In the genomic region with DNA sequence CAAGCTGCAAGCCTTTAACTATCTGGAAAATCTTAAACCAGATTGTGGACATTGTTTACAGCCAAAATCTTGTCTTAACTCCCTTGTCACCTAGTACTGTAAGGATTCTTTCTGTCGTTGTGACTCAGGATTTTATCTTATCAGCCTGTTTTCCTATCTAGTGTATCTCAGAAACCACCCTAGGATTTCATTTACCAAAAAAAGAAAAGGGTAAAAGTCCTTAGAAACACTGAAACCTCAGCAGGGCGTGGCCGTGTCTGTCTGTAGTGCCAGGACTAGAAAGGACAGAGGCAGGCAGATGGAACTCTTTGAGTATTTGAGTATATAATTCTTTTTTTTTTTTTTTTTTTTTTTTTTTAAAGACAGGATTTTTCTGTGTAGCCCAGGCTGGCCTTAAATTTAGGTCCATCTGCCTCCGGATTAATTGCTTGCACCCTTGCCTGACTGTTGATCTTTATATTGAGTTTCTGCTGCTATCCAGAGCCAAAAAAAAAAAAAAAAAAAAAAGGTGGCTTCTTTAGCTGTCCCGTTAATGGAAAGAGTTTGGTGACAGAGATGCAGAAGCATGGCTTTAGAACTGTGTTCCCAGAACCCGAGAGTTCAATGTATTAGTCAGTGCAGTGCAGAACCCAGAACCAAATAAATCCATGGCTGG, we compare ENCODE assay signal across 13 mouse cellular contexts. TPM values are rescaled to one million over a fixed set of nuclear protein-coding genes. Genes with fewer than 3 reads are reported as not detected.
DNase-seq lines count a peak whose midpoint lies in the region; ATAC-seq and TF ChIP-seq lines count a peak whose summit lies in the region.
"Had no signal": no experiment of that assay in that cellular context is flagged by ENCODE, and none has a peak within 500 bp of the region (broad histone marks: within the 10 kb centered on the region; RNA-seq: fewer than 3 reads in every experiment).

No protein-coding gene starts in this region.

- H3K9me3 ChIP-seq in heart, embryonic 13.5 days: no peaks in the 10 kb centered on the region
- no peaks in the 10 kb centered on the region for H3K9me3 ChIP-seq in G1E (replicated peaks)
- no peaks in the 10 kb centered on the region for H3K9me3 ChIP-seq in liver, embryonic 13.5 days (replicated peaks)
- no peaks in the 10 kb centered on the region for H3K9me3 ChIP-seq in stomach, postnatal 0 days (ENCODE audit: control insufficient read depth, low read length)
- H3K9me3 ChIP-seq in midbrain, embryonic 16.5 days (replicated peaks; ENCODE audit: control insufficient read depth, low read length, poor library complexity, severe bottlenecking): no peaks in the 10 kb centered on the region
- H3K9me3 ChIP-seq: embryonic facial prominence, embryonic 12.5 days; hindbrain, embryonic 15.5 days; limb, embryonic 13.5 days had no signal

- TF ChIP-seq EP300 in stomach, postnatal 0 days (optimal IDR thresholded peaks at IDR 0.05): no peak

- no peak overlapping the region for H3K9ac ChIP-seq in heart, embryonic 13.5 days
- peak overlapping the region; percentile 68 for H3K9ac ChIP-seq in liver, embryonic 13.5 days
- H3K9ac ChIP-seq in stomach, postnatal 0 days (ENCODE audit: low read length): no peak overlapping the region
- H3K9ac ChIP-seq in midbrain, embryonic 16.5 days (ENCODE audit: low read depth, low read length): no peak overlapping the region
- H3K9ac ChIP-seq: embryonic facial prominence, embryonic 12.5 days; hindbrain, embryonic 15.5 days; limb, embryonic 13.5 days had no signal

- no peak for DNase-seq in heart, postnatal 14 days
- DNase-seq in G1E (ENCODE audit: low spot score): no peak
- no peak for DNase-seq in liver, embryonic 13.5 days
- no peak for DNase-seq in stomach, postnatal 0 days (ENCODE audit: low spot score)
- DNase-seq: cerebellum, adult 18-20 months; heart, postnatal 10 days had no signal

- peaks cover 20% of the 10 kb centered on the region for H3K4me1 ChIP-seq in heart, embryonic 13.5 days
- peaks cover 79% of the 10 kb centered on the region for H3K4me1 ChIP-seq in G1E (ENCODE audit: insufficient read depth, low read depth, low read length)
- peaks cover 78% of the 10 kb centered on the region for H3K4me1 ChIP-seq in liver, embryonic 13.5 days (replicated peaks)
- H3K4me1 ChIP-seq in stomach, postnatal 0 days (replicated peaks; ENCODE audit: control insufficient read depth, insufficient read depth): no peaks in the 10 kb centered on the region
- H3K4me1 ChIP-seq in midbrain, embryonic 16.5 days (ENCODE audit: control insufficient read depth, insufficient read depth, low read length): no peaks in the 10 kb centered on the region
- H3K4me1 ChIP-seq: hindbrain, embryonic 15.5 days; limb, embryonic 13.5 days had no signal

- H3K36me3 ChIP-seq in heart, embryonic 13.5 days: no peaks in the 10 kb centered on the region
- H3K36me3 ChIP-seq in G1E (replicated peaks): no peaks in the 10 kb centered on the region
- H3K36me3 ChIP-seq in liver, embryonic 13.5 days: no peaks in the 10 kb centered on the region
- no peaks in the 10 kb centered on the region for H3K36me3 ChIP-seq in stomach, postnatal 0 days (ENCODE audit: control insufficient read depth, insufficient read depth, low read length)
- H3K36me3 ChIP-seq in midbrain, embryonic 16.5 days (ENCODE audit: control insufficient read depth, insufficient read depth, low read length): no peaks in the 10 kb centered on the region
- H3K36me3 ChIP-seq: embryonic facial prominence, embryonic 12.5 days; hindbrain, embryonic 15.5 days; limb, embryonic 13.5 days had no signal

- peak overlapping the region; percentile 32; the same call in 1 of the 2 replicates for H3K4me2 ChIP-seq in heart, embryonic 13.5 days
- H3K4me2 ChIP-seq in liver, embryonic 13.5 days: peak overlapping the region; percentile 71
- H3K4me2 ChIP-seq in stomach, postnatal 0 days (replicated peaks; ENCODE audit: low read depth): no peak overlapping the region
- no peak overlapping the region for H3K4me2 ChIP-seq in midbrain, embryonic 16.5 days (ENCODE audit: low read length)
- H3K4me2 ChIP-seq: embryonic facial prominence, embryonic 12.5 days; hindbrain, embryonic 15.5 days; limb, embryonic 13.5 days had no signal

- WGBS in heart, embryonic 13.5 days: 41% methylated on average over 6 of the region's 6 CpGs
- 27% methylated on average over 6 of the region's 6 CpGs for WGBS in liver, embryonic 13.5 days (ENCODE audit: insufficient replicate concordance)
- 49% methylated on average over 6 of the region's 6 CpGs for WGBS in stomach, postnatal 0 days
- 70% methylated on average over 6 of the region's 6 CpGs for WGBS in midbrain, embryonic 16.5 days

- TF ChIP-seq CTCF in G1E (IDR thresholded peaks at IDR 0.05; ENCODE audit: low read depth, low read length): no peak
- no peak for TF ChIP-seq CTCF in stomach, postnatal 0 days (IDR thresholded peaks at IDR 0.05; ENCODE audit: low read depth)

- H3K4me3 ChIP-seq in heart, embryonic 13.5 days: no peak overlapping the region
- H3K4me3 ChIP-seq in G1E (ENCODE audit: low read depth, low read length): peak overlapping the region; percentile 45; the same call in 1 of the 2 replicates
- H3K4me3 ChIP-seq in liver, embryonic 13.5 days (replicated peaks): peak overlapping the region; percentile 18
- H3K4me3 ChIP-seq in stomach, postnatal 0 days (ENCODE audit: low read depth, low read length): no peak overlapping the region
- H3K4me3 ChIP-seq in midbrain, embryonic 16.5 days (ENCODE audit: low read depth, low read length): no peak overlapping the region
- H3K4me3 ChIP-seq: embryonic facial prominence, embryonic 12.5 days; hindbrain, embryonic 15.5 days; limb, embryonic 13.5 days had no signal

- H3K27ac ChIP-seq in heart, embryonic 13.5 days (replicated peaks): no peak overlapping the region
- H3K27ac ChIP-seq in liver, embryonic 13.5 days: peak overlapping the region; percentile 99
- peak overlapping the region; percentile 81 for H3K27ac ChIP-seq in stomach, postnatal 0 days (replicated peaks)
- no peak overlapping the region for H3K27ac ChIP-seq in midbrain, embryonic 16.5 days (ENCODE audit: low read length)
- H3K27ac ChIP-seq: embryonic facial prominence, embryonic 12.5 days; hindbrain, embryonic 15.5 days; limb, embryonic 13.5 days had no signal

- intact Hi-C loops in heart, postnatal 14 days (cut with DNase I): no loop called here

- ATAC-seq in heart, embryonic 13.5 days (ENCODE audit: extremely low read depth, insufficient number of reproducible peaks, low FRiP score, low TSS enrichment): no peak
- ATAC-seq in G1E (ENCODE audit: extremely low read depth, insufficient number of reproducible peaks, low FRiP score, poor library complexity, severe bottlenecking): no peak
- ATAC-seq in liver, embryonic 13.5 days (ENCODE audit: low read depth): no peak
- ATAC-seq in stomach, postnatal 0 days (ENCODE audit: low FRiP score, low TSS enrichment): no peak
- ATAC-seq in frontal cortex, adult (ENCODE audit: low TSS enrichment): no peak
- ATAC-seq in midbrain, embryonic 16.5 days: no peak
- ATAC-seq: CD4-positive, CD25-positive, alpha-beta regulatory T cell, adult 4 months had no signal

- no peaks in the 10 kb centered on the region; the same call in 1 of the 2 replicates for H3K27me3 ChIP-seq in heart, embryonic 13.5 days (replicated peaks)
- no peaks in the 10 kb centered on the region; the same call in 1 of the 2 replicates for H3K27me3 ChIP-seq in G1E (ENCODE audit: insufficient read depth, low read length)
- 0 out of 2 replicates have a peak, but pooled peaks cover 3% of the 10 kb centered on the region for H3K27me3 ChIP-seq in liver, embryonic 13.5 days
- H3K27me3 ChIP-seq in stomach, postnatal 0 days (ENCODE audit: control insufficient read depth, insufficient read depth, low read length): no peaks in the 10 kb centered on the region
- no peaks in the 10 kb centered on the region for H3K27me3 ChIP-seq in midbrain, embryonic 16.5 days (ENCODE audit: control insufficient read depth, insufficient read depth, low read depth, low read length)
- H3K27me3 ChIP-seq: embryonic facial prominence, embryonic 12.5 days; hindbrain, embryonic 15.5 days; limb, embryonic 13.5 days had no signal

RNA-seq across cellular contexts. Expression of gene Aff1, which starts 44.5 kb away (rescaled TPM):
- 6.7 and 7.4 TPM in 2 replicates for polyA plus RNA-seq in heart, embryonic 13.5 days (2015; fragmentation: Nextera tagmentation; extraction: Ambion mirVana)
- total RNA-seq in heart, postnatal 14 days (2021): 10 to 100 TPM; 47.4 to 53.4 TPM
- total RNA-seq in G1E (2014; fragmentation: Nextera tagmentation) (109 and 152 TPM in 2 replicates), G1E (2017) (14.0 and 16.6 TPM in 2 replicates)
- 50.3 and 51.3 TPM in 2 replicates for polyA plus RNA-seq in G1E (2012)
- 8.0 and 13.7 TPM in 2 replicates for polyA plus RNA-seq in liver, embryonic 13.5 days (2015; fragmentation: Nextera tagmentation; extraction: Ambion mirVana)
- polyA plus RNA-seq in stomach, postnatal 0 days (2015; fragmentation: Nextera tagmentation; extraction: Ambion mirVana): 4.3 and 4.9 TPM in 2 replicates
- 1.2 and 2.1 TPM in 2 replicates for polyA plus RNA-seq in midbrain, embryonic 16.5 days (2015; fragmentation: Nextera tagmentation; extraction: Ambion mirVana)

Comparison
In these comparisons a context has a peak if more than half of its experiments do, and no peak if none do; other contexts are left out.
1. H3K27ac ChIP-seq: peak in liver, embryonic 13.5 days (single experiment) and stomach, postnatal 0 days (single experiment); none in heart, embryonic 13.5 days (single experiment) and midbrain, embryonic 16.5 days (single experiment).
2. H3K4me2 ChIP-seq: peak in heart, embryonic 13.5 days (single experiment) and liver, embryonic 13.5 days (single experiment); none in stomach, postnatal 0 days (single experiment) and midbrain, embryonic 16.5 days (single experiment).
3. H3K4me3 ChIP-seq: peak in G1E (single experiment) and liver, embryonic 13.5 days (single experiment); none in heart, embryonic 13.5 days (single experiment), stomach, postnatal 0 days (single experiment) and midbrain, embryonic 16.5 days (single experiment).